Mouse (Mus musculus) CD8-positive naive resting alpha-beta T cell, adult 2 months (primary cell): ENCODE measurements around the gene Polh.

Source experiments
- DNase-seq, 2 experiments: peaks; one replicate each; pipeline ENCODE4 v3.0.0; 2022; ENCODE audit warnings: low read depth in 2 of 2, low spot score in 2 of 2

The Polh gene

DNA sequence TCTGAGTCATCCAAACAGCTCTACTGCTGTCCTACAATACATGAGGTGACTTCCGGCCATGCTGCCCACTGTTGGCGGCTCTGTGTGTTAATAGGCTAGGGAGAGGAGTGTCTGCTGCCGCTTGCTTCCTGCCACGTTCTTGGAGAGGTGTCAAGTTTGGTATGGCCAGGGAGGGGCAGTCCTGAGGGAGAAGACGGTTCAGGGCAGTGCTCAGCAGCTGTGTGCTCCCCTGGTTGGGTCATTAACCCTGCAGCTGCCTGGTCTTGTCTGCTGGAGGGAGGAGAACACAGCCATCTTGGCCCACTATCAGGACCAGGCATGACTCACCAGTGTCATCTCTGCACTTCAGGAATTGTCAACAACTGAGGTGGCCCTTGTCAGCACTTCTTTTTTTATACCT lies 34.1 kb downstream of the Polh start:
- DNase-seq = no peak

DNA sequence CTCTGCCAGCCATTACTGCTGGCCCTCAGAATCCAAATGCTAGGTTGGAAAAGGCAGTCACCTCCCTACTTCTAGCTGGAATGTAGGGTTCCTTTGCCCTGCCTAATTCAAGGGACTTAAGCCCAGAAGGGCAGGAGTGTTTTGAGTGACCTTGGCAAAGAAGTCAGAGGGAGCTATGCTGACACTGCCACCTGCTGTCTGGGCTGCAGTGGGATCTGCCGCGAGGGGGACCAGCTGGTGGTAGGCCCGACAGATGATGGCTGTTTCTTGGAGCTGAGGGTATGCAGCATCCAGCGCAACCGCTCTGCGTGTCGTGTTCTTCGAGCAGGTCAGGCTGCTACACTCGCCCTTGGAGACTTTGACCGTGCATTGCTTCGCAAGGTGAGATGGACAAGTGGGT lies 35.4 kb downstream of the Polh start:
- DNase-seq = no peak

DNA sequence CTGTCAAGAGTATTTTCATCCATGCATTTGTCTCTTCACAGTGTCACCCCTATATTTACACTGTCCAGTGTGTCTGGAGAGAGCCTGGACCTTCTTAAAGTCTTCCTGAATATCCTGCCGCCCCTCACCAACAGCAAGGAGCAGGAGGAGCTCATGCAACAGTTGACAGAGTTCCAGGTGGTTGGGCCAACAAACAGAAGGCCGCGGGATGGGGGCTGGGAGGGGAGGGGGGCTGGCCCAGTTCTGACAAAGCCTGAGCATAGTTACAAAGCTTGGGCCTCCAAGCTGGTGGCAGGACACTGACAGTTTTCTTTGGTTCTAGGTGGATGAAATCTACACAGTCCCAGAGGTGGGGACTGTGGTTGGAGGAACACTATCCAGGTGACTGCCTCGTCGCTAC lies 36.2 kb downstream of the Polh start:
- DNase-seq = no peak

DNA sequence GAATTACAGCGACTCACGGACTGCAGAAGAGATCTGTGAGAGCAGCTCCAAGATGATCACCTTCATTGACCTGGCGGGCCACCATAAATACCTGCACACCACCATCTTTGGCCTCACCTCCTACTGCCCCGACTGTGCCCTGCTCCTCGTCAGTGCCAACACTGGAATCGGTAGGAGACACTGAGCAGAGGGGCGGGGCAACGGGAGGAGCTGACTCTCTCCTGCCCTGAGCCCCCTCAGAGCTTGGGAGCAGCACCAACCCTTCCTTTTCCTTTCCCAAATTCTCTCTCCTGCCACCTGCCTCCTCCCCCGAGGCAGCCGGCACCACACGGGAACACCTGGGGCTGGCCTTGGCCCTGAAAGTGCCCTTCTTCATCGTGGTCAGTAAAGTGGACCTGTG lies 37.0 kb downstream of the Polh start:
- no peak for DNase-seq

DNA sequence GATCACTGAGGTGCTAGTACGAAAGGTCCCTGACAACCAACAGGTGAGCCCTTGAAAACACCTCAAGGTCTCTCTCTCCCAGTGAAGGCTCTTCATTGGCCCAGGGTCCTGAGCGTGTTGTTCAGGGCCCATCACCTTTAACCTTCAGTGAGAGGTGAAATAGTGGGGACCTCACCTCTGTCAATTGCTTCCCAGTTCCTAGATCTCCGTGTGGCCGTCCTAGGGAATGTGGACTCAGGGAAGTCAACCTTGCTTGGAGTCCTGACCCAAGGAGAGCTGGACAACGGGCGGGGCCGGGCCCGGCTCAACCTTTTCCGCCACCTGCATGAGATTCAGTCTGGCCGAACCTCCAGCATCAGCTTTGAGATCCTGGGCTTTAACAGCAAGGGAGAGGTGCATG lies 37.7 kb downstream of the Polh start:
- DNase-seq = no peak

DNA sequence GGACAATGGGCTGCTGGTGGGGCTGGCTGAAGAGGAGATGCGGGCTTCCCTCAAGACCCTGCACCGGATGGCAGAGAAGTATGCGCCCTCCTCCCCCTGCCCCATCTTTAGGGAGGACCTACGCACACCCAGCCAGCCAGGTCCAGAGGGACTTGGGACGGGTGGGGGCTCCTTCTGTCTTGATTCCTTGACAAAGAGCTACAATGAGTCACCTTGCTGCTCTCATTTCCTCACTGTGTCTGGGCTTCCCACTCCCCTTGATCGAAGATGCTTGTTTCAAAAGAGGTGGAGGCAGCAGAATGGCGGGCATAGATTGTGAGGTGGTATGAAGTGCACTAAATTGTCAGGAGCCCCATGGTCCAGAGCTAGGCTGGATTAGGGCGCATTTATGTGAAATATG lies 38.1 kb downstream of the Polh start:
- no peak for DNase-seq

DNA sequence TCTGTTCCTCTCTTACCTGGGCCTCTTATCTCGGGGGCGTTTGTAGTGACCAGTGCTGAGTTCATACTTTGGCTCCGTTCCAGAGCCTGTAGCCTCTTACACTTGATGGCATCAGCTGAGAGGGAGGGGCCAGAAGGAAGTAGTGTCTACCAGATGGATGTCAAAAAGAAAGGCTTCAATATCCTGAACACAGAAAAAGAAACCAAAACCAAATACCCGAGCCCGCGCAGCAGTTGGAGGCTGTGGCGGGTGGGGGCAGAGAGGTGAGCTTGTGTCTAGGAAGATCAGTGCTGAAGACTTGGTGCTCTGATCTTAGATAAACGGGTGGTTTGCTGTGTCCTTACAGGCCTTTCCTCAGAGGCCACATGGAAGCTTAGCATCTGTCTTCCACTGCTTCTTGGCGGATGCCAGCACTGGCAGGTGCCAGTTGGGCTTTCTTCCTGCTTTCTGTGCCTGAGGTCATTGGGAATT lies 39.5 kb downstream of the Polh start:
- peak; percentile 73 to 84 for DNase-seq

DNA sequence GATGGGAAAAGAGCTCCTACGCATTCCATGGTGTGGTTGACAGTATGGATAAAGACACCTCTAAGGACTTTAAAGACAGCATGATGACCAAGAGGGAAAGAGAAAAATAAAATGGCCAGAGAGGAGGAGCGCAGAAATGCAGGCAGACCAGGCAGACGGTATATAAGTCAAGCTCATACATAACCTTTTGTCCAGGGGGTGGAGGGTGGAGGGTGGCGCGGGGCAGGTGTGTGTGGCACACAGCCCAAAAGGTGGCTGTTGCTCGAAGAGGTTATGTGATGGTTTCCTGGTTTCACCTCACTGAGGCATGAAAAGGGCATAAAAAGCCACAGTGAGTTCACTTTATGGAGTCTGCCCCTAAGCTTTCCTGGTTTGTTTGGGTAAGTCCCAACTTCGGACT lies 39.9 kb downstream of the Polh start:
- no peak for DNase-seq

DNA sequence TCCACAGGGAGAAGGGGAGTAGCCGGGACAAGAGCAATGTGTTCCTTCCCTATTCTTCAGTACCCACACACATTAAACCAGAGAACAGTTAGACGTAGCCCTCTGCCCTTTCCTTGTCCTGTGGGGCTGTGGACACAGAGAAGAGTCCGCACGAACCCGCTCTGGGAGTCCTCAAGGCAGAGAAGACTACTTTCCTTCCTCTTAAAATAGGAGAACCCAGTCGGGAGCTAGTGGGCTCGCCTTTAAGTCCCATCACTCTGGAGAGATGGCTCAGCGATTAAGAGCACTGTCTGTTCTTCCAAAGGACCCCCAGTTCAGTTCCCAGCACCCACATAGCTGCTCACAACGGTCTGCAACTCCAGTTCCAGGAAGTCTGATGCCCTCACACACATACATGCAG lies 40.7 kb downstream of the Polh start:
- DNase-seq = no peak

DNA sequence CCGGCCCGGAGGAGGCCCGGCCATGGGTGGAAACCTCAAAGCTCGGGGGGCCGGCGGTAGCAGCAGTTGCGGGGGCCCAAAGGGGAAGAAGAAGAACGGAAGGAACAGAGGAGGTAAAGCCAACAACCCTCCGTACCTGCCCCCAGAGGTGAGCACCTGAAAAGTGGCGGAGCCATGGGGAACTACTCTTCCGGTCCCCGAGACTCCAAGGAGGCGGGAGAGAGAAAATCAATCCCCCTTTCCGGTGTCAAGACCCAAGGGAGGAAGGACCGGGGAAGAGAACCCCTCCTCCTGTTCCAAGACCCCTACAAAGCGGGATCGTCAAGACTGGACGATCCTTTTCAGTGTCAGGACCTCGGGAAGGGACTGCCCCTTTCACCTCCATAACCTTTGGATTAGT lies 41.3 kb downstream of the Polh start:
- peak in 1 of 2 experiments; percentile 30 for DNase-seq

DNA sequence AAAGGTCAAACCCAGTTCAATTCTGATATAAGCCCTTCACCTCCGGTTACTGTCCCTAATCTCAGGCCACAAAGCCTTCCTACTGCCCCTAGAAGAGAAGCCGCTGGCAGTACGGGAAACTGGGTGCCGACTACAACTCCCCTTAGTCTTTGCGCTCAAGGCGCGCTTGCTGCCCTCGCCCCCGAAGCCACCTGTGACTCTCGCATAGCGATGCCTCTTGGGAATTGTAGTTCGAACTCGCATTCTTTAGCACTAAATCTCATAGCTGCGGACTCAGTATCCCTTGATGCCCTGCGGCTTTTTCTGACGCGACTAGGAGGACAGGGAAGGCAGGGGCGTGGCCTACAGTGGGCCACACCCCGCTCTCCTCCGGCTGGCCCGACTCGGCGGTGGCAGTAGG lies 41.8 kb downstream of the Polh start, which contains the start of gene Gtpbp2:
Gene Gtpbp2, plus strand, starts transcription at position 347 of the 400 bp plus-strand sequence.
- peak; percentile 93 to 94 for DNase-seq

DNA sequence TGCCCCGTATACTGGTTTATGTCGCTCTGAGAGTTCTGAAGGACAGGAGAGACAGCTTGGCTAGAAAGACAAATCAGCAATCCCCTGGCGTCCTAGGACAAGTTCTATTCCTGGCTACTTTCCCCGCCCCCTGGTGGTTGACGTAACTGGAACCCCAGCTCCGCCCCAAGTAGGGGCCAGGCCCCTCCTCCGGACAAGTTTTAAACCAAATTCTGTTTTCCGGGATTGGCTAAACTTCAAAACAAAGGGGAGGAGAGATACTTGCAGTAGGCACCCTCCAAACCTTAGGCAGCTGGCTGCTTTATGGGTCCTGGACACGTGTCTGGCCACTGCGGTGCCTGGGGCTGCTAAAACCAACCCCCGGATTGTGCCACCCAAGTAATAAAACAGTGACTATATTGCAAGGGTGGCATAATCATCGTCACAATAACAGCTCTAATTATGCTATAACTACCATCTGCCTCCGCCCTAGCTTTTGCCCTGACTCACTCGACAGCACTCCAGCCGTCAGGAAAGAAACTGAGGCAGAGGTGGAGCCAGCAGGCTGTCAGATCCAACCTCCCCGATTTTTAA lies 42.3 kb downstream of the Polh start:
- DNase-seq = peak; percentile 83 to 89

DNA sequence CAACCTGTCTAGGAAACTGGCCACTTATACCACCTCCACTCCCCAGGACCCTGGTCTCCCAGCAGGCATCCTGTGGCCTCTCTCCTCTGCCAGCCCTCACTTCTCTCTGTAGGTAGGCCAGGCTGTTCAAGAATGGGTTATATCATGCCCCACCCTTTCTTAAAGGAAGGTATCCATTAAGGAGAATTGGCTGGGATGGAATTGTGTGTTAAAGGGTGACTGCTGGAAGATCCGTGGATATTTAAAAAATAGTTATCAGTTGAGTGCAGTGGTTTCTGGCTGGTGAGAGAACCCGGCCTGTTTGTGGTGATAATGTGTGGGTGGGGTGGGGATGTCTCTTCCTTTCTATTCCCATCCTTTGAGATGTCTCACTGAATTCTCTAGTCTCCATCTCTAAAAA lies 43.2 kb downstream of the Polh start:
- no peak for DNase-seq

DNA sequence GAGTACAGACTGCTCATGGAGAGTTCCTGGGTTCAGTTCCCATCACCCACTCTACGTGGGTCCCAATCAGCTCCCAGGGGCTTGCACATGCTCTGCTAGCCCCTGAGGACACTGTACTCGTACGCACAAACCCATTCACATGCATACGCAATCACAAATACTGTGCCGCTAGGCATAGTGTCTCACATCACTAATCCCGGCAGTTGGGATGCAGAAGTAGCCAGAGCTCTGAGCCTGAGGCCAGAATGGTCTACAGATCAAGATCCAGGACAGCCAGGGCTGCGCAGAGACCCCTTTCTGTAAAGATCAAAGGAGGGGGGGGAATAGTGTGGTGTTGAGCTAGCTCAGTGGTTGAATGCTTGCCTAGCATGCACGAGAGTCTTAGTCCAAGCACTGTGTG lies 45.3 kb downstream of the Polh start:
- DNase-seq = no peak

DNA sequence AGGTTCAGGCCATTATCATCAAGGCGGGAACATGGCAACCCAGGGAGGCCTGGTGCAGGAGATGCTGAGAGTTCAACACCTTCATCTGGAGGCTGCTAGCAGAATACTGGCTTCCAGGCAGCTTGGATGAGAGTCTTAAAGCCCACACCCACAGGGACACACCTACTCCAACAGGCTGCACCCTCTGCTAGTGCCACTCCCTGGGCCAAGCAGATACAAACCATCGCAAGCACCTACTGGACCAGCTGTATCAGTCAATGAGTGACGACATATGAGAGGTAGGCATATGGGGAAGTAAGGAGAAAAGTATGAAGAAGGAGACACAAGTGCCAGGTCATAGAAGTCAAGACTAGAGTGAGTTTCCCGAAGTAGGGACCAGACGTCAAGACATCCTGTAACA lies 45.8 kb downstream of the Polh start:
- DNase-seq = no peak

DNA sequence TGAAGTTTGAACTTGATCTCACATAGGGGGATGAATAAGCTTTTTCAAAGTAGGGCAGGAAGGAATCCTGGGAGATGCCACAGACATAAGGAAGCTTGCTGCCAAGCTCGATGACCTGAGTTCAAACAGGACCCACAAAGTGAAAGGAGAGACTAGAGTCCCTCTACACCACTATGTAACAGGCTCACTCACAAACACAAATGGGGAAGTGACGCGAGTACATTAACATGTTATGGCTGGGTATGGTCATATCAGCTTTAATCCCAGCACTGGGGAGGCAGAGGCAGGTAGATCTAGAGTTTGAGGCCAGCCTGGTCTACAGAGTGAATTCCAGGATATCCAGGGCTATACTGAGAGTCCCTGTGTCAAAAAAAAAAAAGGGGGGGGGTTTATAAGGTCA lies 48.1 kb downstream of the Polh start:
- DNase-seq = no peak

DNA sequence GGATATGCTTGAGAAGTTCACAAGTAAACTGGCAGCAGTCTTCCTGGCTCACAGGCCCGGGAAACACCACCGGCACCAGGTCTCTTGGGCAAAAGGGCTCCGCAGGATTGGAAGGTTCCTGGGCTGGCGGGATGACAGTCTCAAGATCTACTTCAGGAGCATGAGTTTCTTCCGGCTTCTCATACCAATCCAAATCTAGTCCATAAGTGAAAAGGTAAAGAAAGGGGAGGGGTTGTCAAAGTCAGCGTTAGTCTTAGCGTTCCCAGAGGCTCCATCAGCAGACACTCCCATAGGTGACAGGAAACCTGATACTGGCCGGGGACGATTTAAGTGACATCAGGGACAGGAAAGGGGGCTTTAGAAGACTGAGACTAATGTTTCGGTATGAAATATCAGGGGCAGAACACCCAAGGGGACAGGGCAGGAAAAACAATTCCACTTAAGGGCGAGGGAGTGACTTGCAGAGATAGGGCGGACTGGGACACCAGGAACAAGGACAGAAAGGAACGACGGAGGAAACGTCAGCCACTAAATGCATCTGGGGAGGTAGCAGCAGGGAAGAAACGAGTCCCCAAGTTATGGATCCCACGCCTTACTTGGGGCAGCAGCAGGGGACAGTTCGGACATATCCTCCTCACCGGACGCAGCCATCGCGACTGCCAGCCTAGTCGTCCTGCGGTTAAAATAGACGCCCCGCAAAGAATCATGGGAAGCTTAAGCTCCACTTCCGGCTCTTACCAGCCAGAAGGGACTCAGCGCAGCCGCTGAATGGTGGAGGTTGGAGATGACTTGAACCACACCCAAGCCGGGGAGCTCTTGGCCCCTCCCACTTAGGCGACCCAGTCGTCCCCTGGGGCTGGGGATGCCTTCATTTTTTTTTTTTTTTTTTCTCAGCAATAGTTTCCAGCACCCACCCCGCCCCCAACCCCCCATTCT lies 49.3 kb downstream of the Polh start, which contains the start of gene Mad2l1bp:
Gene Mad2l1bp, minus strand, starts transcription at position 707 of the 936 bp plus-strand sequence.
- peak; percentile 72 to 80 for DNase-seq

DNA sequence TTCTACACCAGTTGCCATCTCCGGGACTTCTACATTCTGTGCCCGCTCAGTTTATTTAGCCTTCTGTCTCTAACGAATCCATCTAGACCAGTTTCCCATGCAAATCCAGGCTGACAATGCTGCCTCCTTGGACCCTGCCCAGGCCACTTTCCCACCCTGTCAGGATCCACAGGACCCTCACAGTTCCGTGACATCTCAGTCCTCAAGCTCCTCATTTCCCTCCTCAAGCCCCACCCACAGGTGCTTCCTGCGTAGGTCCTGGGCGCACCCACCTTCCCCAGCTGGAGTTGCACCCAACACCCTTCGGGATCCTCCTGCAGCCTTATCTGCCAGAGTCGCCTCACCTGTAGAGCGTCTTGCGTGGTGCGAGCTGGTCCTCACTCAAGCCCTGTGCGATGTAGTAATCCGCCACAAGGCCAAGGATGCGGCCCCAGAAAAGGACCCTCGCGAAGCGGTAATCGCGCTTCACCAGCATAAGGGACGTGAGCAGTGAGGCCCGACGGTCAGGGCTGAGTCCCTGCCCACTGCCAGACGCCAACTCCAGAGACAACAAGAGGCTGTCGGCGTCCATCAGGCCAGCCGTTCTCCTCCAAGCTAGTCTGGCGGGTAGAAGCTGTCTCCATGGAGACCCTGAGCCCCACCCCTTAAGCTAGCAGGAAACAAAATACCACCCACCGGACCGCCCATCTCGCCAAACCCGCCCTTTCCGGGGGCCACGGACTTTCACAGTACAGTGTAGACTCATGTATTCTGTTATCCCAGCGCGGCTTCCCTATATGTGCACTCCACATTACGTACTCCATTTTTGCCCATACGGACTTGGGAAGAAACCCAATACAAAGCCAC lies 58.6 kb downstream of the Polh start, which contains the start of gene Rsph9:
Gene Rsph9, minus strand, starts transcription at position 639 of the 846 bp plus-strand sequence.
- peak; percentile 57 to 67 for DNase-seq

DNA sequence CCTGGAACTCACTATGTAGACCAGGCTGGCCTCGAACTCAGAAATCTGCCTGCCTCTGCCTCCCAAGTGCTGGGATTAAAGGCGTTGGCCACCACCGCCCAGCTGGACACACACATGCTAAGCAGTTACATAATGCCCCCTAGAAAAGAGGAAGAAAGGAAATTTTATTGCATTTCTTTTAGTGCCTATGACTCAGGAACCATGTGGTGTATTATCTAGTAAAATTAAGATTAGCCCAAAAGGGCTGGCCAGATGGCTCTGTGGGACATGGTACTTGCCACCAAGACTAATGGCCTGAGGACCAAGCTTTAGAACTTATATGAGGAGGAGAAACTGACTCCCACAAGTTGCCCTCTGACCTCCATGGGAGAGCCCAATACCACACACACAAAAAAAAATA lies 62.6 kb downstream of the Polh start:
- DNase-seq = no peak

DNA sequence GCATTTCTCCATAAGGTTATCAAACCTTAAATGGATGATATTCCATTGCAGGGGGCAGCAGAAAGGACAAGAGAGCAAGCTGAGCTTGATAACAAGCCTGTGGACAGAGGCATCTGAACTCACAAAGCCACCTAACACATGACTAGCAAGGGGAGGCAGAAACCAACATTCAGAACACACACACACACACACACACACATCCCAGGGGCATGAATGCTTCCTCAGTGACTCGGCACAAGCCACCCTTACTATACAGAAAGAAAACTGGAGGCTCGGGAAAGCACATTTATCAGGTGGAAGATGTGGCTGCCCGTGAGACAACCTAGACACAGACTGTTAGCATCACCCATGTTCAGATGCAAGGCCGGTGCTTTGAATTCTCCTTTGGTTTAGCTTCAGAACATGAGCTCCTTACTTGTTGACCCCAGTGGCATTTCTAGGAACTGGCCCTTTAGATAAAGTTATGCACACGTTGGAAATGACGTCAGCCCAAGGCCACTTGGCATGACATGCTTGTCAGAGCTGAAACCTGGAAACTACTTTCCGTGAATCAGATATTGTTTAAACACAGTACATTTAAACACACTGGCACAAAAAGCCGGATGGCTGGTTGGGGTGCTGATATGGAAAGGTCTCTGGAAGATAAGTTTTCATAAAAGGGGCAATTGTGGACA lies 63.7 kb downstream of the Polh start:
- DNase-seq = no peak

DNA sequence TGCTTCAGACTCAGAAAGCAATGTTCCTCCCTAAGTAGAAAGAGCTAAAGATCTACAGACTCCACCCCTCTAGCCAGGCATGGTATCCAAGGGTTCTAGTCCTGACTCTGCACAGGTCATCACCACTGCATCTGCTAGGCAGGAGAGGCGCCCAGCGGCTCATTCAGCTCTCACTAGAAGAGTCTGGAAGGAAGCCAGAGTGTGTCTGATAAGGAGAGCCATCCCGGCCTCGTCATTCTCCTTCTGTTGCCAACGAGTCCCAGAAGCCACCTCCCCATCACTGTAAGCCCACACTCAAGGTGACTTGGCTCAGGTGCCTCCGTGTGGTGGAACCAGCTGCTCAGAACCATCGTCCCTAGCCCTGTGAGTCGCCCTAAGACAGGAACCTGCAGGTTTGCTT lies 69.6 kb downstream of the Polh start:
- DNase-seq = no peak
